Mouse (Mus musculus): ENCODE results near the gene Tulp2.

DNA sequence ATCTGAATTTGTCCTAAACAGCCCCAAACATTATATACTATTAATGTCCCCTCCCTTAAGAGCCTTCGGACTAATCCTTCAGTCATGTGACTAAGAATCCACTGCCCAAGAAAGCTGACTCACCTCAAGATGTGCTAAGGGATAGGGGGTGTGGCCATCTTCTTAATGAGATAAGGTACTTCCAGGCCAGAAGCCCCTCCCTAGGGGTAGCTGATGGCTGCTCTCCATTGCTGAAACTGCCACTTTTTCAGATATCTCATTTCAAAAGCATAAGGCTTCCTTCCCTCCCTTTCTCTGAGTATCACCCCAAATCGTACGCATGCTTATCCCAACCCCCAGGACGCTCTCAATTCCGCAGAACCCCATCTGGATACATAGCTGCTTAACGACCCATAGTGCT, 26.9 kb downstream of the Tulp2 start:
- TF ChIP-seq CTCF (conservative IDR thresholded peaks at IDR 0.05; ENCODE audit: insufficient read depth, insufficient read length, low read depth, low read length) (no peak), POLR2A (IDR thresholded peaks at IDR 0.05; ENCODE audit: low read depth, low read length) (no peak)
